Mouse (Mus musculus) stomach, postnatal 0 days (tissue): ENCODE measurements around the gene Tmem39b.

Experiments
- CTCF ChIP-seq: IDR thresholded peaks from 2 replicates; pipeline ENCODE4 v1.5.1; 2016; ENCODE audit warnings: antibody characterized with exemption, low read depth, mild to moderate bottlenecking, moderate library complexity
- EP300 ChIP-seq: optimal IDR thresholded peaks from 2 replicates; pipeline ENCODE3; 2016; ENCODE audit warnings: antibody characterized with exemption

DNA sequence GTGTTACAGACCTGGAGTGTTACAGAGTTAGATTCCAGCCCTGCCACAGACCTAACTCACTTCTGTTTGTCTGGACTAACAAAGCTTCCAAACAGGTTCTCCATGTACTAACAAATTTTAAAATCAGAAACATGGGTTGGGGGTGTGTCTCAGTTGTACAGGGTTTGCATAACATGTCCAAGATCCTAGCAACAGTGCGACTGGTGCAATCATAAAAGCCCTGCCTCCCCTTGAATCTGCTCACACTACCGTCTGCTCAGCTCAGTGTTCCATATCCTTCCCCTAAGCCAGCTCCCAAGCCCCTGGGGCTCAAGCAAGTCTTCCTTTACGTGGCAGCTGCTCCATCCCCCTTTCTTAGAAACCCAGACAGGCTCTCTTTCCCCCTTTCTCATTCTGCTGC is 10.1 kb upstream of the Tmem39b start:
- TF ChIP-seq CTCF, result no peak
- TF ChIP-seq EP300, result no peak
